Mouse (Mus musculus): Measurements from ENCODE around the gene Fbp1. TPM values are rescaled to one million over a fixed set of nuclear protein-coding genes. Genes with fewer than 3 reads are reported as not detected.

The Fbp1 gene
- polyA plus RNA-seq, 1 experiment = 2.1 TPM

GRCm38 (mm10) chr13:62893044-62893842 lies 5.2 kb upstream of the Fbp1 start:
- WGBS = 64% methylated on average over 9 of the region's 9 CpGs

DNA sequence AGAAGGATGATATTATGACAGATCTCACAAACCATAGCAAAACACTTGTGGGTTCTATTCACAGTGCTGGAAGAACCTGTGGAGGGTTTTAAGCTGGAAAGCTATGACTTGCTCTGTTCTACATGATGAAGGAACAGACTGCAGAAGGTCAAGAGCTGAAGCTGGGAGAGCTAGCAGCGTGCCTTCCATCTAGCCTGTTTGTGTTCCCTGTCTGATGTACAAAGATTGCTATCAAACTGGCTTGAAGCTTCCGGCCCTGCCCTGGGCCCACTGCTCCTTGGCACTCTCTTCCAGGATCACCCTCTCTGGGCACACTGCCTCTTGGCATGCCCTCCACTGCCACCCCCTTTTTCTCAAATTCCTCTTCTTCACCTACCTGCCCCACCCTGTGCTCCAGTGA lies 1.2 kb upstream of the Fbp1 start:
- peaks cover 13% of the 10 kb centered on the region for H3K4me1 ChIP-seq (ENCODE audit: control insufficient read depth, insufficient read depth, low read length)
- TF ChIP-seq CTCF (IDR thresholded peaks at IDR 0.05; ENCODE audit: insufficient read depth, low read length) (no peak), POLR2A (IDR thresholded peaks at IDR 0.05; ENCODE audit: borderline replicate concordance, extremely low read depth, low read depth, low read length) (no peak)
- no peak for DNase-seq
- WGBS = 49% methylated on average over 2 of the region's 2 CpGs
- no peak overlapping the region for H3K4me3 ChIP-seq (replicated peaks; ENCODE audit: extremely low read depth, low read depth, low read length)

More at GRCm38 (mm10) chr13:62893044-62893842, 5.2 kb upstream of the Fbp1 start:
- Histone ChIP-seq H3K4me1 (ENCODE audit: control insufficient read depth, insufficient read depth, low read length) (peaks cover 6% of the 10 kb centered on the region), H3K4me3 (replicated peaks; ENCODE audit: extremely low read depth, low read depth, low read length) (no peak overlapping the region)
- TF ChIP-seq POLR2A (IDR thresholded peaks at IDR 0.05; ENCODE audit: borderline replicate concordance, extremely low read depth, low read depth, low read length) (no peak), CTCF (IDR thresholded peaks at IDR 0.05; ENCODE audit: insufficient read depth, low read length) (no peak)
- DNase-seq = no peak

DNA sequence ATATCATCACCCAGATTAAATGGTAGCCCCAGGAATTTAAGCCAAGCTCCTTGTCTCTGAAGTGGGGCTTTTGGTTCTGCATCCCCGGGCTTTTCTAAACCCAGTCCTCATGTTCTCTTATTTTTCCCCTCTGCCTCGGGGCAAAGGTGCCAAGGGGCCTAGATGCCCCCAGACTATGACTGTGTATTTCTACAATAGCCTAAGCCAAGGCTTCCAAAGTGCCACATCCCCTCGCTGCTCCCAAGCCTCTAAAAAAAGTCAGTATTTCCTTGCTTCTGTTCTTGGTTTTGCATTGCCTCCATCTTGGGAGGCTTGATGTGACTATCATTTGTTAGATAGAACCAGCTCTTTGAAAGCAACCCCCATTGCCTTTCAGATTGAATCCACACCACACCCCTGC lies 3.5 kb downstream of the Fbp1 start:
- peaks cover 13% of the 10 kb centered on the region for H3K4me1 ChIP-seq (ENCODE audit: control insufficient read depth, insufficient read depth, low read length)
- TF ChIP-seq CTCF (IDR thresholded peaks at IDR 0.05; ENCODE audit: insufficient read depth, low read length) (no peak), POLR2A (IDR thresholded peaks at IDR 0.05; ENCODE audit: borderline replicate concordance, extremely low read depth, low read depth, low read length) (no peak)
- DNase-seq = no peak
- H3K4me3 ChIP-seq (replicated peaks; ENCODE audit: extremely low read depth, low read depth, low read length) = no peak overlapping the region
- WGBS = 74% methylated on average over 3 of the region's 3 CpGs

GRCm38 (mm10) chr13:62883925-62884324 lies 4.2 kb downstream of the Fbp1 start:
- peaks cover 7% of the 10 kb centered on the region for H3K4me1 ChIP-seq (ENCODE audit: control insufficient read depth, insufficient read depth, low read length)
- H3K4me3 ChIP-seq (replicated peaks; ENCODE audit: extremely low read depth, low read depth, low read length) = no peak overlapping the region
- TF ChIP-seq POLR2A (IDR thresholded peaks at IDR 0.05; ENCODE audit: borderline replicate concordance, extremely low read depth, low read depth, low read length) = no peak
- no peak for TF ChIP-seq CTCF (IDR thresholded peaks at IDR 0.05; ENCODE audit: insufficient read depth, low read length)
- WGBS = 86% methylated on average over 9 of the region's 9 CpGs
- no peak for DNase-seq

GRCm38 (mm10) chr13:62883436-62883835 lies 4.6 kb downstream of the Fbp1 start:
- DNase-seq = no peak
- H3K4me3 ChIP-seq (replicated peaks; ENCODE audit: extremely low read depth, low read depth, low read length) = no peak overlapping the region
- TF ChIP-seq CTCF (IDR thresholded peaks at IDR 0.05; ENCODE audit: insufficient read depth, low read length) = no peak
- TF ChIP-seq POLR2A (IDR thresholded peaks at IDR 0.05; ENCODE audit: borderline replicate concordance, extremely low read depth, low read depth, low read length) = no peak
- 84% methylated on average over 2 of the region's 2 CpGs for WGBS
- H3K4me1 ChIP-seq (ENCODE audit: control insufficient read depth, insufficient read depth, low read length) = peaks cover 7% of the 10 kb centered on the region

DNA sequence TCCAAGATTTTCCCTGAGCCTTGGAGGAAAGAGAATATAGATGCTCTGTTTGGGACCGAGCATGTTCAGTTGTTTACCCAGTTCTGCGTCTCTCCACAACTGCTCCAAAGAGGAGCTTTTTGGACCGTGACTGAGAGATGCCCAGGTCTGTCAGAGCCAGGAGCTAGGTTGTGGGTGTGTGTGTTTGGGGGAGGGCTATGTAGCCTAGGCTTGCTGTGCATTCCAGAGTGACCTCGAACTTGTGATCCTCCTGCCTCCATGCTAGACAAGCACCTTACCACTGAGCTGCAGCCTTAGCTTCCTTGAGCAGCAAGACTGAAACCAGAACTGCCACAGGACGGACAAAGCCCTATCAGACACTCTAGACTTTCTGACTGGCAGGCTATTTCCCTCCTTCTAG lies 5.2 kb downstream of the Fbp1 start:
- no peak for DNase-seq
- no peak for TF ChIP-seq CTCF (IDR thresholded peaks at IDR 0.05; ENCODE audit: insufficient read depth, low read length)
- no peak for TF ChIP-seq POLR2A (IDR thresholded peaks at IDR 0.05; ENCODE audit: borderline replicate concordance, extremely low read depth, low read depth, low read length)
- no peak overlapping the region for H3K4me3 ChIP-seq (replicated peaks; ENCODE audit: extremely low read depth, low read depth, low read length)
- peaks cover 3% of the 10 kb centered on the region for H3K4me1 ChIP-seq (ENCODE audit: control insufficient read depth, insufficient read depth, low read length)
- WGBS = 82% methylated on average over 5 of the region's 5 CpGs

- Histone ChIP-seq H3K4me1 (ENCODE audit: control insufficient read depth, insufficient read depth, low read length) (no peaks in the 10 kb centered on the region), H3K4me3 (replicated peaks; ENCODE audit: extremely low read depth, low read depth, low read length) (no peak overlapping the region)
- no peak for DNase-seq
- WGBS = 60% methylated on average over 9 of the region's 9 CpGs
- TF ChIP-seq POLR2A (IDR thresholded peaks at IDR 0.05; ENCODE audit: borderline replicate concordance, extremely low read depth, low read depth, low read length) (no peak), CTCF (IDR thresholded peaks at IDR 0.05; ENCODE audit: insufficient read depth, low read length) (no peak)
Measured at GRCm38 (mm10) chr13:62881336-62881735, 6.7 kb downstream of the Fbp1 start.

- WGBS = 41% methylated on average over 8 of the region's 8 CpGs
- DNase-seq = no peak
- no peak for TF ChIP-seq CTCF (IDR thresholded peaks at IDR 0.05; ENCODE audit: insufficient read depth, low read length)
- TF ChIP-seq POLR2A (IDR thresholded peaks at IDR 0.05; ENCODE audit: borderline replicate concordance, extremely low read depth, low read depth, low read length) = no peak
- no peak overlapping the region for H3K4me3 ChIP-seq (replicated peaks; ENCODE audit: extremely low read depth, low read depth, low read length)
- H3K4me1 ChIP-seq (ENCODE audit: control insufficient read depth, insufficient read depth, low read length) = no peaks in the 10 kb centered on the region
Measured at GRCm38 (mm10) chr13:62879831-62880615, 8.1 kb downstream of the Fbp1 start.

- TF ChIP-seq CTCF (IDR thresholded peaks at IDR 0.05; ENCODE audit: insufficient read depth, low read length) (no peak), POLR2A (IDR thresholded peaks at IDR 0.05; ENCODE audit: borderline replicate concordance, extremely low read depth, low read depth, low read length) (no peak)
- WGBS = 62% methylated on average over 6 of the region's 6 CpGs
- Histone ChIP-seq H3K4me3 (replicated peaks; ENCODE audit: extremely low read depth, low read depth, low read length) (no peak overlapping the region), H3K4me1 (ENCODE audit: control insufficient read depth, insufficient read depth, low read length) (no peaks in the 10 kb centered on the region)
- no peak for DNase-seq
Measured at GRCm38 (mm10) chr13:62879411-62879810, 8.7 kb downstream of the Fbp1 start.

All from lung, adult 2 months (tissue).